Mouse (Mus musculus): ENCODE measurements around the gene Eya3. TPM values are rescaled to one million over a fixed set of nuclear protein-coding genes. Genes with fewer than 3 reads are reported as not detected.

The Eya3 gene
- total and polyA plus RNA-seq, 3 experiments, result 24.4 to 50.0 (median 31.0) TPM

DNA sequence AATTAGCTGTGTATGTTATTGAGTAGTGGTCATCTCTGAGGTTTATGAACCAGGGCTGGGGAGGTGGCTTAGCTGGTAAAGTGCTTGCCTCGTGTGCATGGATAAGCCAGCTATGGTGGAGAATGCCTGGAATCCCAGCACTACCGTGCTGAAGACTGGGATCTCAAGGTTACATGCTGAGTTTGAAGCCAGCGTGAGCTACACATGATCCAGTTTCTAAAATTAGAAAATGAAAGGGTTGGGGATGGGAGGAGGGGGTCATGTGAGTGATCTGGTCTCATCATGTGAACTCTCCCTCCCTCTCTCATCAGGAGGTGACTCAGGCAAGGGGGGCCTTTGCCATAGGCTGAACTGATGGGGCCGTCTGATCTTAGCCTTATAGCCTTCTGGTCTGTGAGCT lies 30.6 kb upstream of the Eya3 start:
- Histone ChIP-seq H3K9ac (ENCODE audit: insufficient read depth, low read depth) (no peak overlapping the region), H3K27me3 (replicated peaks) (no peaks in the 10 kb centered on the region), H3K4me1 (ENCODE audit: control insufficient read depth in 1 of 2, insufficient read depth in 2 of 2) (peaks cover 12 to 44% of the 10 kb centered on the region in 2 experiments; a peak in 3 of 4 replicates), H3K27ac (ENCODE audit: insufficient read depth, low read depth) (no peak overlapping the region), H3K4me3 (replicated peaks in 1 of 3; ENCODE audit: low read depth in 2 of 3, low read length in 2 of 3, poor library complexity in 1 of 3) (no peak overlapping the region), H3K36me3 (replicated peaks in 1 of 2; ENCODE audit: control insufficient read depth in 1 of 2, insufficient read depth in 1 of 2, low read length in 1 of 2) (no peaks in the 10 kb centered on the region), H3K79me2 (replicated peaks; ENCODE audit: control insufficient read depth, extremely low read depth, insufficient read depth, poor library complexity, severe bottlenecking) (no peaks in the 10 kb centered on the region), H3K9me3 (replicated peaks; ENCODE audit: low read length) (no peaks in the 10 kb centered on the region), H3K4me2 (ENCODE audit: insufficient read depth, low read depth, poor library complexity, severe bottlenecking) (no peak overlapping the region)
- TF ChIP-seq SIN3A (IDR thresholded peaks at IDR 0.05; ENCODE audit: low read length), result no peak
- no peak for TF ChIP-seq MYC (IDR thresholded peaks at IDR 0.05; ENCODE audit: low read depth, low read length)
- TF ChIP-seq CHD2 (IDR thresholded peaks at IDR 0.05; ENCODE audit: low read length), result no peak
- no peak for TF ChIP-seq SMC3 (IDR thresholded peaks at IDR 0.05; ENCODE audit: low read depth, low read length)
- no peak for TF ChIP-seq RCOR1 (conservative IDR thresholded peaks at IDR 0.05; ENCODE audit: low read depth, low read length)
- no peak for TF ChIP-seq MEF2A (IDR thresholded peaks at IDR 0.05; ENCODE audit: borderline replicate concordance, low read depth, low read length)
- TF ChIP-seq ZKSCAN1 (IDR thresholded peaks at IDR 0.05; ENCODE audit: borderline replicate concordance, low read depth, low read length), result no peak
- TF ChIP-seq USF1 (IDR thresholded peaks at IDR 0.05; ENCODE audit: low read depth, low read length), result no peak
- no peak for TF ChIP-seq JUN (IDR thresholded peaks at IDR 0.05; ENCODE audit: insufficient read depth, low read depth, low read length)
- TF ChIP-seq POLR2A (IDR thresholded peaks at IDR 0.05; ENCODE audit: low read depth, low read length), result no peak
- no peak for TF ChIP-seq GABPA (IDR thresholded peaks at IDR 0.05; ENCODE audit: insufficient replicate concordance, low read depth, low read length)
- TF ChIP-seq ELF1 (IDR thresholded peaks at IDR 0.05; ENCODE audit: low read depth, low read length), result no peak
- no peak for TF ChIP-seq ZMIZ1 (IDR thresholded peaks at IDR 0.05; ENCODE audit: low read depth, low read length)
- TF ChIP-seq CHD1 (IDR thresholded peaks at IDR 0.05; ENCODE audit: low read depth, low read length), result no peak
- no peak for TF ChIP-seq ETS1 (conservative IDR thresholded peaks at IDR 0.05; ENCODE audit: low read depth, low read length)
- TF ChIP-seq ZNF384 (IDR thresholded peaks at IDR 0.05; ENCODE audit: low read depth, low read length), result no peak
- no peak for TF ChIP-seq TBP (conservative IDR thresholded peaks at IDR 0.05; ENCODE audit: low read depth, low read length)
- no peak for TF ChIP-seq MAZ (IDR thresholded peaks at IDR 0.05; ENCODE audit: low read depth, low read length)
- TF ChIP-seq NELFE (IDR thresholded peaks at IDR 0.05; ENCODE audit: low read depth, low read length), result no peak
- no peak for TF ChIP-seq MAFK (IDR thresholded peaks at IDR 0.05; ENCODE audit: insufficient replicate concordance, low read length)
- no peak for DNase-seq (ENCODE audit: extremely low read depth)
- in situ Hi-C loops (cut with MboI; ENCODE audit: low pct_ligation_motif_present, low pct_unique_long_range_greater_than_20kb, low sequenced_read_pairs), result loop anchor here (10.0 kb wide), 1 partner anchor 53 kb away; no protein-coding TSS in a partner anchor
- dilution Hi-C loops (cut with MboI; ENCODE audit: extremely low pct_ligation_motif_present, extremely low pct_unique_long_range_greater_than_20kb, low sequenced_read_pairs), result no loop called here

DNA sequence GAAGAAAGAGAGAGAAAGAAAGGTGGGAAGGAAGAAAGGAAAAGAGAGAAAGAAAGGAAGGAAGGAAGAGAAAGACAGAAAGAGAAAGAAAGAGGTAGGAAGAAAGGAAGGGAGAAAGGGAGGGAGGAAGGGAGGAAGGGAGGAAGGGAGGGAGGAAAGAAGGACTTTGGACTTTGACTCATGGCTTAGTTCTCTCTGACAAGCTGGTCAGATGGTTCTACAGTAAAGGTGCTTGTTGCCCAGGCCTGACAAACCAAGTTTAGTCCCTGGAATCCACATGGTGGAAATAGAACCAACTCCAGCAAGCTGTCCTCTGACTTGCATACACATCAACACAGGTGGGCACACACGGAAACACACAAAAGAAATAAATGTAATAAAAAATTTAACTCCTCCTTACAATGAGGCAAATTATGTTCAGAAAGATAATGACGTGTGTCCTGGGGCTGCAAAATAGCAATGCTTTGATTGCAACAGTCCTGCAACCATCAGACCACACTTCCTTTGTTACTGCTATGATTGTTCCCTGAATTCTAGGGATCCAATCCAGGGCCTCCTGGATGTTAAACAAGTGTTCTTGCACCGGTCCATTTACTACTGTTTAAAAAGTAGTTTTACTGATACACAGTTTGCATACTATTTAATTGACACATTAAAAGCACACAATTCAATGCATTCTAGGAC lies 28.3 kb upstream of the Eya3 start:
- Histone ChIP-seq H3K27me3 (replicated peaks) (no peaks in the 10 kb centered on the region), H3K4me2 (ENCODE audit: insufficient read depth, low read depth, poor library complexity, severe bottlenecking) (no peak overlapping the region), H3K27ac (ENCODE audit: insufficient read depth, low read depth) (no peak overlapping the region), H3K9me3 (replicated peaks; ENCODE audit: low read length) (peaks cover 13% of the 10 kb centered on the region), H3K4me1 (ENCODE audit: control insufficient read depth in 1 of 2, insufficient read depth in 2 of 2) (peaks cover 12 to 35% of the 10 kb centered on the region in 2 experiments; a peak in 3 of 4 replicates), H3K4me3 (replicated peaks in 1 of 3; ENCODE audit: low read depth in 2 of 3, low read length in 2 of 3, poor library complexity in 1 of 3) (no peak overlapping the region), H3K36me3 (replicated peaks in 1 of 2; ENCODE audit: control insufficient read depth in 1 of 2, insufficient read depth in 1 of 2, low read length in 1 of 2) (peaks cover 0 to 2% of the 10 kb centered on the region in 2 experiments), H3K9ac (ENCODE audit: insufficient read depth, low read depth) (no peak overlapping the region), H3K79me2 (replicated peaks; ENCODE audit: control insufficient read depth, extremely low read depth, insufficient read depth, poor library complexity, severe bottlenecking) (no peaks in the 10 kb centered on the region)
- in situ Hi-C loops (cut with MboI; ENCODE audit: low pct_ligation_motif_present, low pct_unique_long_range_greater_than_20kb, low sequenced_read_pairs), result no loop called here
- no peak for TF ChIP-seq CTCF (conservative IDR thresholded peaks at IDR 0.05 in 1 of 2, IDR thresholded peaks at IDR 0.05 in 1 of 2; ENCODE audit: low read depth in 2 of 2, low read length in 2 of 2)
- TF ChIP-seq NELFE (IDR thresholded peaks at IDR 0.05; ENCODE audit: low read depth, low read length), result no peak
- DNase-seq (ENCODE audit: extremely low read depth), result no peak
- dilution Hi-C loops (cut with MboI; ENCODE audit: extremely low pct_ligation_motif_present, extremely low pct_unique_long_range_greater_than_20kb, low sequenced_read_pairs), result no loop called here
